Mouse (Mus musculus) CH12.LX (cell line): ENCODE measurements around the gene Timm17a. TPM values are rescaled to one million over a fixed set of nuclear protein-coding genes. Genes with fewer than 3 reads are reported as not detected.

Source experiments
- DNase-seq: peaks from one replicate; pipeline ENCODE4 v3.0.0-alpha.2; 2013; ENCODE audit errors: extremely low read depth
- H3K27ac ChIP-seq: 2 replicates; pipeline ENCODE4 v1.5.1; 2012; ENCODE audit warnings: low read depth, mild to moderate bottlenecking, control low read depth, moderate library complexity; ENCODE audit not compliant: insufficient read depth
- H3K27me3 ChIP-seq: replicated peaks from 2 replicates; pipeline ENCODE3; 2012; ENCODE audit warnings: inconsistent platforms
- H3K36me3 ChIP-seq, 2 experiments: replicated peaks in 1 of 2; 2 replicates each; pipeline versions ENCODE3 to v1.6.1; 2012; ENCODE audit warnings: inconsistent platforms in 1 of 2, low read length in 1 of 2, mild to moderate bottlenecking in 1 of 2, mixed read lengths in 1 of 2, moderate library complexity in 1 of 2; ENCODE audit not compliant: control insufficient read depth in 1 of 2, insufficient read depth in 1 of 2
- H3K4me1 ChIP-seq, 2 experiments: 2 replicates each; pipeline ENCODE4 v1.6.1; 2012; ENCODE audit warnings: inconsistent platforms in 1 of 2, moderate library complexity in 1 of 2; ENCODE audit not compliant: insufficient read depth in 2 of 2, control insufficient read depth in 1 of 2
- H3K4me2 ChIP-seq: 2 replicates; pipeline ENCODE4 v1.6.1; 2012; ENCODE audit warnings: low read depth, mild to moderate bottlenecking, control low read depth; ENCODE audit not compliant: poor library complexity, insufficient read depth, severe bottlenecking
- H3K4me3 ChIP-seq, 3 experiments: fragments of 150-350 bp in 1 of 3; sonication (generic) in 1 of 3; replicated peaks in 1 of 3; 2 replicates each; pipeline versions ENCODE3 to v1.5.1; 2011 to 2012; ENCODE audit warnings: low read depth in 2 of 3, low read length in 2 of 3, mild to moderate bottlenecking in 2 of 3, moderate library complexity in 2 of 3, control low read depth in 1 of 3, improper control_type of control experiment in 1 of 3, inconsistent platforms in 1 of 3, mixed read lengths in 1 of 3; ENCODE audit not compliant: poor library complexity in 1 of 3
- H3K79me2 ChIP-seq: replicated peaks from 2 replicates; pipeline ENCODE4 v1.6.1; 2012; ENCODE audit warnings: mild to moderate bottlenecking, moderate library complexity; ENCODE audit not compliant: control insufficient read depth, poor library complexity, insufficient read depth, severe bottlenecking; ENCODE audit errors: extremely low read depth
- H3K9ac ChIP-seq: 2 replicates; pipeline ENCODE4 v1.6.1; 2012; ENCODE audit warnings: low read depth, mild to moderate bottlenecking, control low read depth, moderate library complexity; ENCODE audit not compliant: insufficient read depth
- H3K9me3 ChIP-seq: replicated peaks from 2 replicates; pipeline ENCODE3; 2012; ENCODE audit warnings: low read length, inconsistent platforms, mixed read lengths
- BHLHE40 ChIP-seq: IDR thresholded peaks from 2 replicates; pipeline ENCODE4 v1.6.1; 2011; ENCODE audit warnings: mild to moderate bottlenecking, low read depth, low read length, improper control_type of control experiment
- CHD1 ChIP-seq: IDR thresholded peaks from 2 replicates; pipeline ENCODE4 v1.6.1; 2012; ENCODE audit warnings: low read depth, low read length, improper control_type of control experiment, inconsistent platforms
- CHD2 ChIP-seq: IDR thresholded peaks from 2 replicates; pipeline ENCODE4 v1.6.1; 2011; ENCODE audit warnings: low read length, improper control_type of control experiment
- CTCF ChIP-seq, 2 experiments: IDR thresholded peaks in 1 of 2; conservative IDR thresholded peaks in 1 of 2; 2 replicates each; pipeline ENCODE4 v1.5.1; 2011 to 2012; ENCODE audit warnings: low read depth in 2 of 2, low read length in 2 of 2, improper control_type of control experiment in 1 of 2, inconsistent platforms in 1 of 2, mild to moderate bottlenecking in 1 of 2, moderate library complexity in 1 of 2
- E2F4 ChIP-seq: IDR thresholded peaks from 2 replicates; pipeline ENCODE4 v1.6.1; 2011; ENCODE audit warnings: low read depth, low read length, improper control_type of control experiment; ENCODE audit not compliant: insufficient replicate concordance
- EP300 ChIP-seq: IDR thresholded peaks from 2 replicates; pipeline ENCODE4 v1.6.1; 2011; ENCODE audit warnings: low read length, improper control_type of control experiment
- ETS1 ChIP-seq: conservative IDR thresholded peaks from 2 replicates; pipeline ENCODE4 v1.6.1; 2012; ENCODE audit warnings: low read depth, mild to moderate bottlenecking, inconsistent platforms, low read length, improper control_type of control experiment, moderate library complexity
- GABPA ChIP-seq: IDR thresholded peaks from 2 replicates; pipeline ENCODE4 v1.6.1; 2012; ENCODE audit warnings: low read depth, low read length, improper control_type of control experiment, inconsistent platforms; ENCODE audit not compliant: insufficient replicate concordance
- HCFC1 ChIP-seq: IDR thresholded peaks from 2 replicates; pipeline ENCODE4 v1.6.1; 2012; ENCODE audit warnings: low read depth, mild to moderate bottlenecking, inconsistent platforms, low read length, improper control_type of control experiment
- IRF4 ChIP-seq: IDR thresholded peaks from 2 replicates; pipeline ENCODE4 v1.6.1; 2014; ENCODE audit warnings: low read depth, mild to moderate bottlenecking, inconsistent platforms, low read length, improper control_type of control experiment
- JUN ChIP-seq: IDR thresholded peaks from 2 replicates; pipeline ENCODE4 v1.6.1; 2011; ENCODE audit warnings: low read depth, mild to moderate bottlenecking, low read length, improper control_type of control experiment, moderate library complexity; ENCODE audit not compliant: insufficient read depth
- JUND ChIP-seq: conservative IDR thresholded peaks from 2 replicates; pipeline ENCODE4 v1.6.1; 2011; ENCODE audit warnings: low read depth, low read length, improper control_type of control experiment
- MAX ChIP-seq: IDR thresholded peaks from 2 replicates; pipeline ENCODE4 v1.6.1; 2011; ENCODE audit warnings: low read length, improper control_type of control experiment
- MAZ ChIP-seq: IDR thresholded peaks from 2 replicates; pipeline ENCODE4 v1.6.1; 2012; ENCODE audit warnings: low read depth, mild to moderate bottlenecking, inconsistent platforms, low read length, improper control_type of control experiment, moderate library complexity
- MEF2A ChIP-seq: IDR thresholded peaks from 2 replicates; pipeline ENCODE4 v1.6.1; 2014; ENCODE audit warnings: low read depth, mild to moderate bottlenecking, inconsistent platforms, low read length, improper control_type of control experiment, borderline replicate concordance
- MXI1 ChIP-seq: IDR thresholded peaks from 2 replicates; pipeline ENCODE4 v1.6.1; 2011; ENCODE audit warnings: mild to moderate bottlenecking, low read depth, low read length, improper control_type of control experiment
- MYC ChIP-seq: IDR thresholded peaks from 2 replicates; pipeline ENCODE4 v1.6.1; 2011; ENCODE audit warnings: low read depth, mild to moderate bottlenecking, improper control_type of control experiment, low read length
- PAX5 ChIP-seq: IDR thresholded peaks from 2 replicates; pipeline ENCODE4 v1.6.1; 2012; ENCODE audit warnings: low read length, inconsistent platforms, mixed read lengths
- POLR2AphosphoS2 ChIP-seq: IDR thresholded peaks from 2 replicates; pipeline ENCODE4 v1.6.1; 2011; ENCODE audit warnings: low read depth, low read length, improper control_type of control experiment
- RCOR1 ChIP-seq: conservative IDR thresholded peaks from 2 replicates; pipeline ENCODE4 v1.6.1; 2012; ENCODE audit warnings: low read depth, mild to moderate bottlenecking, inconsistent platforms, low read length, improper control_type of control experiment
- TBP ChIP-seq: conservative IDR thresholded peaks from 2 replicates; pipeline ENCODE4 v1.6.1; 2011; ENCODE audit warnings: low read depth, low read length, improper control_type of control experiment
- UBTF ChIP-seq: IDR thresholded peaks from 2 replicates; pipeline ENCODE4 v1.6.1; 2012; ENCODE audit warnings: low read depth, mild to moderate bottlenecking, inconsistent platforms, low read length, improper control_type of control experiment, moderate library complexity
- USF1 ChIP-seq: IDR thresholded peaks from 2 replicates; pipeline ENCODE4 v1.6.1; 2014; ENCODE audit warnings: low read depth, mild to moderate bottlenecking, inconsistent platforms, low read length, improper control_type of control experiment
- USF2 ChIP-seq: conservative IDR thresholded peaks from 2 replicates; pipeline ENCODE4 v1.6.1; 2011; ENCODE audit warnings: low read depth, low read length, improper control_type of control experiment
- ZNF384 ChIP-seq: IDR thresholded peaks from 2 replicates; pipeline ENCODE4 v1.6.1; 2012; ENCODE audit warnings: low read depth, low read length, improper control_type of control experiment, inconsistent platforms
- dilution Hi-C: fragments of 300-500 bp; cut with MboI; formaldehyde crosslinking; loops from 2 replicates; pipeline ENCODE4 v1.14.3; 2020; ENCODE audit warnings: low sequenced_read_pairs; ENCODE audit not compliant: extremely low pct_unique_long_range_greater_than_20kb, extremely low pct_ligation_motif_present
- in situ Hi-C: fragments of 300-500 bp; cut with MboI; formaldehyde crosslinking; loops from 3 replicates; pipeline ENCODE4 v1.14.3; 2019; ENCODE audit warnings: low sequenced_read_pairs, low pct_ligation_motif_present, low pct_unique_long_range_greater_than_20kb, mixed read lengths
- polyA plus RNA-seq: library from polyadenylated mRNA; unstranded; fragments of >175 nt; gene quantifications from 2 replicates; pipeline ENCODE4 v1.2.1, GENCODE M21; 2012; ENCODE audit warnings: low read depth; ENCODE audit not compliant: insufficient read length
- total RNA-seq, 2 experiments: library from RNA; depleted of rRNA; stranded (reverse); fragments of 300-350 nt in 1 of 2; fragments of >200 nt in 1 of 2; gene quantifications; 2 replicates each; pipeline ENCODE4 v1.2.3; 2012 to 2014

Timm17a gene
- total and polyA plus RNA-seq, 3 experiments: 126 to 341 (median 238) TPM

DNA sequence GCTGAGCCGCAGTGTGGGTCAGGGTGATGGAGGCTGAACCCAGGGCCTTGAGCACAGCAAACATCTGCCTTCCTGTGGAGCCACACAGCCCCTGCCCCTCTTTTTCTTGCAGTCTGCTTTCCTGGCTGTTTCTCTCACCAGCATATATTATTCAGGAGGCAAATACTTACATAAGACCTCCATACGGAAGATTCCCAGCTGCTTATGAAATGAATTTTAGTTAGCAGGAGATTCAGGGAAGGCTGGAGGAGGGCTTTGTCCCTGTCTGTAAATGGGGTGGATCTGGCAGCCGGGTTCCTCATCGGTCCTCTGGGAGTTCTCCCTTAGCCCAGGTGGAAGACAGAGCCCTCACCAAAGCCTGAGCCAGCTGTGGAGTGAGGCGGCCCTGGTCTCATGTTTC is 14.8 kb upstream of the Timm17a start:
- Histone ChIP-seq H3K27me3 (peaks cover 37% of the 10 kb centered on the region), H3K79me2 (no peaks in the 10 kb centered on the region)

DNA sequence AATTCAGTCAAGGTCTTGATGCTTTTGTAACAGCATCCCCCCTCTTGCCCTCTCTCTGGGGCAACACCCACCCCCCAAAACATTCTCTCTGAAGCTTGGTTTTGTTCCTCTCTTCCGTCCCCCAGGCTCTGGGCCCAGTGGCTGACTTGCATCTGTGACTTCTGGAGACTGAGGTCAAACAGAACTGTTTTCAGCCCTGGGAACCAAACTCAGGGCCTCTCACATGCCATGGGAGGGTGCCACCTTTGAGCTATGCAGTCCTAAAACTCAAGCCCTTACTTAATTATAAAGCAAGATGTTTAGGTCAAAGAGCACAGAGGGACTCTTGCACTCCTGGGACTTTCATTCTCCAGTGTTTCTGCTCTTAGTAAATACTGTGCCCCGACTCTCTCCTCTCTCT is 12.4 kb upstream of the Timm17a start:
- dilution Hi-C loops (no loop called here), in situ Hi-C loops (no loop called here)
- TF ChIP-seq PAX5: no peak
- no peak for TF ChIP-seq JUN
- TF ChIP-seq EP300: no peak
- TF ChIP-seq E2F4: no peak
- no peak for TF ChIP-seq RCOR1
- TF ChIP-seq MXI1: no peak
- no peak for TF ChIP-seq CTCF (conservative IDR thresholded peaks at IDR 0.05 in 1 of 2, IDR thresholded peaks at IDR 0.05 in 1 of 2; ENCODE audit: low read depth in 2 of 2, low read length in 2 of 2)
- TF ChIP-seq MAX: no peak
- no peak for TF ChIP-seq CHD2
- TF ChIP-seq MYC: no peak
- no peak for TF ChIP-seq ZNF384
- TF ChIP-seq MAZ: no peak
- no peak for TF ChIP-seq HCFC1
- no peak for TF ChIP-seq ETS1
- TF ChIP-seq CHD1: no peak
- TF ChIP-seq BHLHE40: no peak
- TF ChIP-seq JUND: no peak

More for the DNA sequence above, 14.8 kb upstream of the Timm17a start:
- no peak for DNase-seq
- Histone ChIP-seq H3K9me3 (no peaks in the 10 kb centered on the region), H3K9ac (no peak overlapping the region), H3K4me1 (peaks cover 0 to 7% of the 10 kb centered on the region in 2 experiments; a peak in 2 of 4 replicates), H3K4me2 (no peak overlapping the region), H3K36me3 (no peaks in the 10 kb centered on the region), H3K4me3 (no peak overlapping the region), H3K27ac (no peak overlapping the region)
- TF ChIP-seq USF1 (no peak), GABPA (no peak), CTCF (conservative IDR thresholded peaks at IDR 0.05 in 1 of 2, IDR thresholded peaks at IDR 0.05 in 1 of 2; ENCODE audit: low read depth in 2 of 2, low read length in 2 of 2) (no peak), PAX5 (no peak), MEF2A (no peak), UBTF (no peak), JUND (no peak), TBP (no peak), EP300 (no peak), JUN (no peak), IRF4 (no peak), USF2 (no peak), CHD1 (no peak), POLR2AphosphoS2 (no peak), MAX (no peak), ZNF384 (no peak)
- dilution Hi-C loops (no loop called here), in situ Hi-C loops (no loop called here)

More for the DNA sequence above, 12.4 kb upstream of the Timm17a start:
- Histone ChIP-seq H3K4me3 (no peak overlapping the region), H3K4me1 (peaks cover 0 to 7% of the 10 kb centered on the region in 2 experiments; a peak in 2 of 4 replicates), H3K36me3 (no peaks in the 10 kb centered on the region), H3K27me3 (peaks cover 53% of the 10 kb centered on the region), H3K9ac (no peak overlapping the region), H3K27ac (no peak overlapping the region), H3K4me2 (no peak overlapping the region), H3K79me2 (no peaks in the 10 kb centered on the region), H3K9me3 (peaks cover 2% of the 10 kb centered on the region)
- DNase-seq: no peak
